Mouse (Mus musculus): ENCODE results near the gene Arhgap5. TPM values are rescaled to one million over a fixed set of nuclear protein-coding genes. Genes with fewer than 3 reads are reported as not detected.
"Not testable (repeated sequence)": the region's sequence is repeated elsewhere in the genome, so short reads cannot be mapped to it uniquely, and the experiment has no call there.

The Arhgap5 gene
- polyA plus RNA-seq, 1 experiment = 25.6 TPM

DNA sequence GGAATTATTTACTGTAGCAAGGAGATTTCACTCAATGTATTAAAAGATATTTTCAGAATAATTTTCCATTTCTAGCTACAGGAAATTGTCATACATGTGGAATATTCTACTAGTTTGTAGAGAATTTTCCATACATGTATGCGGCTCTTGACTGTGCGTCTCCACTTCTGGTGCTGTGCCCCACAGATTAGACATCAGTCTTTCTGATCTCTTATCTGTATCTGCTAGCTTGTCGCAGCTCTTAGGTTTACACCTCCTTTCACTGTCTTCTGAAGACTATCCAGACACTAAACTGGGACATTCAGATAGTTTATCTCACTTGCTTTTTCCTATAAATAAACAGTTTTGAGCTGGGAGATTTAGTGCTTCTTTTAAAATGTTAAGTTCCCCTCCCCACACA, 40.8 kb downstream of the Arhgap5 start:
- DNase-seq (ENCODE audit: low read depth) = no peak
- no peak for TF ChIP-seq CTCF (IDR thresholded peaks at IDR 0.05; ENCODE audit: borderline replicate concordance, extremely low read depth, insufficient read depth, insufficient read length)
- TF ChIP-seq POLR2A (IDR thresholded peaks at IDR 0.05; ENCODE audit: borderline replicate concordance, extremely low read depth, insufficient read depth, insufficient read length, poor library complexity, severe bottlenecking) = no peak

DNA sequence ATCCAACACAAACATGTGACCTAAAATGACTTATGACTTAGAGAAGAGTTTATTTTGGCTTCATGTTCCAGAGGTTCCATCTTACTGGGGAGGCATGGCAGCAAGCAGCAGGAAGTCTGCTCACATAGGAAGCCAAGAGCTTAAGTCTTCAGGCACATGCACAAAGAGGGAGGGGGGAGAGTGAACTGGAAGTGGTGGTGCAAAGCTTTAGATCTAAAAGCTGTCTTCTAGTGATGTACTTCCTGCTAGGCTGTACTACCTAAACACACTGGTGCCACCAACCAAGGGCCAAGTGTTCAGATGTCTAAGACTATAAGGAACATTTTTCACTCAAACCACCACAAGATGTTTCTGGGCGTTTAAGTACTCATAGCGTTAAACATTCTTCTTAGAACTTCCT, 48.3 kb downstream of the Arhgap5 start:
- DNase-seq (ENCODE audit: low read depth) = no peak
- TF ChIP-seq POLR2A (IDR thresholded peaks at IDR 0.05; ENCODE audit: borderline replicate concordance, extremely low read depth, insufficient read depth, insufficient read length, poor library complexity, severe bottlenecking) (no peak), CTCF (IDR thresholded peaks at IDR 0.05; ENCODE audit: borderline replicate concordance, extremely low read depth, insufficient read depth, insufficient read length) (no peak)

- DNase-seq (ENCODE audit: low read depth) = no peak
- TF ChIP-seq POLR2A (IDR thresholded peaks at IDR 0.05; ENCODE audit: borderline replicate concordance, extremely low read depth, insufficient read depth, insufficient read length, poor library complexity, severe bottlenecking) (no peak), CTCF (IDR thresholded peaks at IDR 0.05; ENCODE audit: borderline replicate concordance, extremely low read depth, insufficient read depth, insufficient read length) (no peak)
Measured at GRCm38 (mm10) chr12:52555188-52555876, 51.6 kb downstream of the Arhgap5 start.

DNA sequence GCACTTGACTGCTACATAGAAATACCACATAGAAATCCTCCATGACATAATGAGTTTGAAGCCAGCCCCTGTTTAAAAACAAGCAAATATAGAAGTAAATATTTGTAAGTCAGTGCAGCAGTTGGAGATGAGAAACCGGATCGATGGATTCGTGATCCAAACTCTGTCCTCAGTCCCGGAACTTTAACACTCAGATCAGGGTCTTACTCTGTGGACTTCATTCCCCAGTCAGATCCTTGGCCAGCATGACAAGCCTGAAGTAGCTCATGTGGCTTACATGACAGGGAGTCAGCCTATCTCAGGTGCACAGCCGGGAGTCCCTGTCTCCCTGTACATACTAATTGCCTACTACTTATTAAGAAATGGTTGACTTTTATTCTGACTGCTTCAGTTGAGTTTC, 61.9 kb downstream of the Arhgap5 start:
- no peak for DNase-seq (ENCODE audit: low read depth)
- TF ChIP-seq CTCF (IDR thresholded peaks at IDR 0.05; ENCODE audit: borderline replicate concordance, extremely low read depth, insufficient read depth, insufficient read length) (no peak), POLR2A (IDR thresholded peaks at IDR 0.05; ENCODE audit: borderline replicate concordance, extremely low read depth, insufficient read depth, insufficient read length, poor library complexity, severe bottlenecking) (no peak)

- TF ChIP-seq CTCF (IDR thresholded peaks at IDR 0.05; ENCODE audit: borderline replicate concordance, extremely low read depth, insufficient read depth, insufficient read length) (no peak), POLR2A (IDR thresholded peaks at IDR 0.05; ENCODE audit: borderline replicate concordance, extremely low read depth, insufficient read depth, insufficient read length, poor library complexity, severe bottlenecking) (no peak)
Measured at GRCm38 (mm10) chr12:52573371-52573770, 69.6 kb downstream of the Arhgap5 start.

GRCm38 (mm10) chr12:52586466-52586865, 82.7 kb downstream of the Arhgap5 start:
- not testable (repeated sequence) for DNase-seq (ENCODE audit: low read depth)

More at GRCm38 (mm10) chr12:52573371-52573770, 69.6 kb downstream of the Arhgap5 start:
- no peak for DNase-seq (ENCODE audit: low read depth)

- DNase-seq (ENCODE audit: low read depth) = peak; percentile 62
- TF ChIP-seq POLR2A (IDR thresholded peaks at IDR 0.05; ENCODE audit: borderline replicate concordance, extremely low read depth, insufficient read depth, insufficient read length, poor library complexity, severe bottlenecking) = no peak
- TF ChIP-seq CTCF (IDR thresholded peaks at IDR 0.05; ENCODE audit: borderline replicate concordance, extremely low read depth, insufficient read depth, insufficient read length) = no peak
Measured at GRCm38 (mm10) chr12:52587473-52588010, 83.8 kb downstream of the Arhgap5 start.

GRCm38 (mm10) chr12:52595389-52596185, 91.8 kb downstream of the Arhgap5 start:
- DNase-seq (ENCODE audit: low read depth) = no peak
- TF ChIP-seq POLR2A (IDR thresholded peaks at IDR 0.05; ENCODE audit: borderline replicate concordance, extremely low read depth, insufficient read depth, insufficient read length, poor library complexity, severe bottlenecking) (no peak), CTCF (IDR thresholded peaks at IDR 0.05; ENCODE audit: borderline replicate concordance, extremely low read depth, insufficient read depth, insufficient read length) (no peak)

GRCm38 (mm10) chr12:52602471-52602870, 98.7 kb downstream of the Arhgap5 start:
- TF ChIP-seq POLR2A (IDR thresholded peaks at IDR 0.05; ENCODE audit: borderline replicate concordance, extremely low read depth, insufficient read depth, insufficient read length, poor library complexity, severe bottlenecking) (no peak), CTCF (IDR thresholded peaks at IDR 0.05; ENCODE audit: borderline replicate concordance, extremely low read depth, insufficient read depth, insufficient read length) (no peak)
- DNase-seq (ENCODE audit: low read depth) = peak; percentile 35

GRCm38 (mm10) chr12:52602883-52603694, 99.3 kb downstream of the Arhgap5 start:
- peak; percentile 15; the same call in 1 of the 2 replicates for TF ChIP-seq POLR2A (IDR thresholded peaks at IDR 0.05; ENCODE audit: borderline replicate concordance, extremely low read depth, insufficient read depth, insufficient read length, poor library complexity, severe bottlenecking)
- no peak for TF ChIP-seq CTCF (IDR thresholded peaks at IDR 0.05; ENCODE audit: borderline replicate concordance, extremely low read depth, insufficient read depth, insufficient read length)
- DNase-seq (ENCODE audit: low read depth) = peak; percentile 96

DNA sequence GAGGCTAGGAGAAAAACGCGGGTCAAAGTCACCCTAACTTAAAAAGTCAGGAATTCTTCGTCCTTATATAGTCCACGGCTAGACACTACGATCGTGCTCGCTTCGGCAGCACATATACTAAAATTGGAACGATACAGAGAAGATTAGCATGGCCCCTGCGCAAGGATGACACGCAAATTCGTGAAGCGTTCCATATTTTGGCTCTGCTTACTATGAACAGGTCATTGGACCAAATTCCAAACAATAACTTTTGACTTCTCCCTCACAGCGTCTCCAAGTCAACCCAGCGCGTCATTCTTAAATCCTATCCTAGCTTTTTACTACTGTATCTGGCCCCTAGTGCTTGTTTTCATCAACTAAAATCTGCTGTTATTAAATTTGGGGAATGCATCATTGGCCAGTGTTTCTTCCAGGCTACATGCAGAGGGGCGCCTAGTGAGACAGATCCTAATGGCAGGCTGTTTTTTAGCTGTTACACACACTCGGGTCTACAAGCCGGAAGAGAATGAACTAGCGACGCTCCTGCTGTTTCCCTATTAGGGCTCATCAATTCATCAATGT, 100.0 kb downstream of the Arhgap5 start:
- DNase-seq (ENCODE audit: low read depth) = peak; percentile 86
- no peak for TF ChIP-seq CTCF (IDR thresholded peaks at IDR 0.05; ENCODE audit: borderline replicate concordance, extremely low read depth, insufficient read depth, insufficient read length)
- TF ChIP-seq POLR2A (IDR thresholded peaks at IDR 0.05; ENCODE audit: borderline replicate concordance, extremely low read depth, insufficient read depth, insufficient read length, poor library complexity, severe bottlenecking) = no peak
